Mouse (Mus musculus): ENCODE measurements at regions not wholly inside any gene's neighbourhood (a gene's known extent, or its start where the extent isn't known, plus 50 kb on each side); places are given as distances from the start of the nearest gene placed in this dataset.

- Histone ChIP-seq H3K27me3 (replicated peaks) (no peaks in the 10 kb centered on the region), H3K4me1 (replicated peaks) (no peaks in the 10 kb centered on the region), H3K36me3 (no peaks in the 10 kb centered on the region), H3K4me3 (no peak overlapping the region), H3K4me2 (no peak overlapping the region), H3K9me3 (replicated peaks) (no peaks in the 10 kb centered on the region), H3K9ac (no peak overlapping the region), H3K27ac (ENCODE audit: poor library complexity, severe bottlenecking) (no peak overlapping the region)
- ATAC-seq (ENCODE audit: insufficient number of reproducible peaks, low FRiP score) = no peak
- 65% methylated on average over 10 of the region's 10 CpGs for WGBS
Observed at GRCm38 (mm10) chr10:25857954-25858616, 220.0 kb upstream of the Gm9767 start.

GRCm38 (mm10) chr10:25844348-25844747, 233.7 kb upstream of the Gm9767 start:
- Histone ChIP-seq H3K4me3 (no peak overlapping the region), H3K27ac (ENCODE audit: poor library complexity, severe bottlenecking) (no peak overlapping the region), H3K9me3 (replicated peaks) (no peaks in the 10 kb centered on the region), H3K9ac (no peak overlapping the region), H3K36me3 (no peaks in the 10 kb centered on the region), H3K27me3 (replicated peaks) (no peaks in the 10 kb centered on the region), H3K4me2 (no peak overlapping the region), H3K4me1 (replicated peaks) (no peaks in the 10 kb centered on the region)
- no peak for ATAC-seq (ENCODE audit: insufficient number of reproducible peaks, low FRiP score)

- Histone ChIP-seq H3K9ac (no peak overlapping the region), H3K27me3 (replicated peaks) (no peaks in the 10 kb centered on the region), H3K4me3 (no peak overlapping the region), H3K4me1 (replicated peaks) (no peaks in the 10 kb centered on the region), H3K27ac (ENCODE audit: poor library complexity, severe bottlenecking) (no peak overlapping the region), H3K4me2 (no peak overlapping the region), H3K36me3 (no peaks in the 10 kb centered on the region), H3K9me3 (replicated peaks) (no peaks in the 10 kb centered on the region)
- 68% methylated on average over 2 of the region's 2 CpGs for WGBS
- no peak for ATAC-seq (ENCODE audit: insufficient number of reproducible peaks, low FRiP score)
Observed at GRCm38 (mm10) chr10:25829275-25829674, 248.8 kb upstream of the Gm9767 start.

- no peak overlapping the region for H3K4me2 ChIP-seq
- H3K9ac ChIP-seq = no peak overlapping the region
- WGBS = 73% methylated on average over 3 of the region's 3 CpGs
- ATAC-seq (ENCODE audit: insufficient number of reproducible peaks, low FRiP score) = no peak
- H3K36me3 ChIP-seq = no peaks in the 10 kb centered on the region
- H3K4me1 ChIP-seq (replicated peaks) = no peaks in the 10 kb centered on the region
- H3K9me3 ChIP-seq (replicated peaks) = no peaks in the 10 kb centered on the region
- H3K27ac ChIP-seq (ENCODE audit: poor library complexity, severe bottlenecking) = no peak overlapping the region
- H3K27me3 ChIP-seq (replicated peaks) = no peaks in the 10 kb centered on the region
- H3K4me3 ChIP-seq = no peak overlapping the region
Observed at GRCm38 (mm10) chr10:25804223-25804622, 268.2 kb upstream of the Smlr1 start.

GRCm38 (mm10) chr10:25801499-25801898, 265.4 kb upstream of the Smlr1 start:
- Histone ChIP-seq H3K4me3 (no peak overlapping the region), H3K9ac (no peak overlapping the region), H3K9me3 (replicated peaks) (peaks cover 6% of the 10 kb centered on the region; the same call in 1 of the 2 replicates), H3K4me1 (replicated peaks) (no peaks in the 10 kb centered on the region), H3K27ac (ENCODE audit: poor library complexity, severe bottlenecking) (no peak overlapping the region), H3K27me3 (replicated peaks) (no peaks in the 10 kb centered on the region), H3K36me3 (no peaks in the 10 kb centered on the region), H3K4me2 (no peak overlapping the region)
- no peak for ATAC-seq (ENCODE audit: insufficient number of reproducible peaks, low FRiP score)
- 88% methylated on average over 2 of the region's 2 CpGs for WGBS

- no peak for ATAC-seq (ENCODE audit: insufficient number of reproducible peaks, low FRiP score)
- Histone ChIP-seq H3K4me1 (replicated peaks) (no peaks in the 10 kb centered on the region), H3K4me2 (no peak overlapping the region), H3K9ac (no peak overlapping the region), H3K27ac (ENCODE audit: poor library complexity, severe bottlenecking) (no peak overlapping the region), H3K27me3 (replicated peaks) (no peaks in the 10 kb centered on the region), H3K9me3 (replicated peaks) (peaks cover 6% of the 10 kb centered on the region; the same call in 1 of the 2 replicates), H3K4me3 (no peak overlapping the region), H3K36me3 (no peaks in the 10 kb centered on the region)
- WGBS = 93% methylated on average over 2 of the region's 2 CpGs
Observed at GRCm38 (mm10) chr10:25798881-25799280, 262.8 kb upstream of the Smlr1 start.

- Histone ChIP-seq H3K9me3 (replicated peaks) (no peaks in the 10 kb centered on the region), H3K4me3 (no peak overlapping the region), H3K4me2 (no peak overlapping the region), H3K9ac (no peak overlapping the region), H3K27me3 (replicated peaks) (no peaks in the 10 kb centered on the region), H3K27ac (ENCODE audit: poor library complexity, severe bottlenecking) (no peak overlapping the region), H3K4me1 (replicated peaks) (peaks cover 5% of the 10 kb centered on the region), H3K36me3 (no peaks in the 10 kb centered on the region)
- no peak for ATAC-seq (ENCODE audit: insufficient number of reproducible peaks, low FRiP score)
- WGBS = 54% methylated on average over 3 of the region's 3 CpGs
Observed at GRCm38 (mm10) chr10:25790363-25790821, 254.3 kb upstream of the Smlr1 start.

- H3K4me2 ChIP-seq = no peak overlapping the region
- H3K9ac ChIP-seq = no peak overlapping the region
- no peak overlapping the region for H3K27ac ChIP-seq (ENCODE audit: poor library complexity, severe bottlenecking)
- H3K4me3 ChIP-seq = no peak overlapping the region
- WGBS = 69% methylated on average over 6 of the region's 6 CpGs
- H3K9me3 ChIP-seq (replicated peaks) = no peaks in the 10 kb centered on the region
- H3K4me1 ChIP-seq (replicated peaks) = peaks cover 5% of the 10 kb centered on the region
- H3K27me3 ChIP-seq (replicated peaks) = no peaks in the 10 kb centered on the region
- ATAC-seq (ENCODE audit: insufficient number of reproducible peaks, low FRiP score) = no peak
- H3K36me3 ChIP-seq = no peaks in the 10 kb centered on the region
Observed at GRCm38 (mm10) chr10:25788660-25789059, 252.6 kb upstream of the Smlr1 start.

- Histone ChIP-seq H3K4me3 (no peak overlapping the region), H3K27ac (ENCODE audit: poor library complexity, severe bottlenecking) (no peak overlapping the region), H3K9ac (no peak overlapping the region), H3K9me3 (replicated peaks) (no peaks in the 10 kb centered on the region), H3K36me3 (no peaks in the 10 kb centered on the region), H3K27me3 (replicated peaks) (no peaks in the 10 kb centered on the region), H3K4me1 (replicated peaks) (peaks cover 5% of the 10 kb centered on the region), H3K4me2 (no peak overlapping the region)
- no peak for ATAC-seq (ENCODE audit: insufficient number of reproducible peaks, low FRiP score)
- 42% methylated on average over 4 of the region's 4 CpGs for WGBS
Observed at GRCm38 (mm10) chr10:25788004-25788403, 251.9 kb upstream of the Smlr1 start.

GRCm38 (mm10) chr10:25783861-25784260, 247.8 kb upstream of the Smlr1 start:
- no peak overlapping the region for H3K4me3 ChIP-seq
- H3K27me3 ChIP-seq (replicated peaks) = no peaks in the 10 kb centered on the region
- no peak for ATAC-seq (ENCODE audit: insufficient number of reproducible peaks, low FRiP score)
- H3K9ac ChIP-seq = no peak overlapping the region
- WGBS = 39% methylated on average over 3 of the region's 3 CpGs
- no peak overlapping the region for H3K4me2 ChIP-seq
- H3K9me3 ChIP-seq (replicated peaks) = peaks cover 5% of the 10 kb centered on the region
- H3K4me1 ChIP-seq (replicated peaks) = peaks cover 5% of the 10 kb centered on the region
- no peak overlapping the region for H3K27ac ChIP-seq (ENCODE audit: poor library complexity, severe bottlenecking)
- H3K36me3 ChIP-seq = no peaks in the 10 kb centered on the region

GRCm38 (mm10) chr10:25779476-25779875, 243.4 kb upstream of the Smlr1 start:
- peaks cover 5% of the 10 kb centered on the region for H3K9me3 ChIP-seq (replicated peaks)
- no peak overlapping the region for H3K9ac ChIP-seq
- no peaks in the 10 kb centered on the region for H3K4me1 ChIP-seq (replicated peaks)
- no peak for ATAC-seq (ENCODE audit: insufficient number of reproducible peaks, low FRiP score)
- no peak overlapping the region for H3K27ac ChIP-seq (ENCODE audit: poor library complexity, severe bottlenecking)
- H3K4me3 ChIP-seq = no peak overlapping the region
- no peaks in the 10 kb centered on the region for H3K36me3 ChIP-seq
- 74% methylated on average over 4 of the region's 4 CpGs for WGBS
- H3K4me2 ChIP-seq = no peak overlapping the region
- H3K27me3 ChIP-seq (replicated peaks) = no peaks in the 10 kb centered on the region

- Histone ChIP-seq H3K4me2 (no peak overlapping the region), H3K36me3 (no peaks in the 10 kb centered on the region), H3K4me1 (replicated peaks) (no peaks in the 10 kb centered on the region), H3K9ac (no peak overlapping the region), H3K27me3 (replicated peaks) (no peaks in the 10 kb centered on the region), H3K27ac (ENCODE audit: poor library complexity, severe bottlenecking) (no peak overlapping the region), H3K9me3 (replicated peaks) (peaks cover 5% of the 10 kb centered on the region), H3K4me3 (no peak overlapping the region)
- no peak for ATAC-seq (ENCODE audit: insufficient number of reproducible peaks, low FRiP score)
- 79% methylated on average over 2 of the region's 2 CpGs for WGBS
Observed at GRCm38 (mm10) chr10:25777717-25778116, 241.7 kb upstream of the Smlr1 start.

Data from heart, embryonic 12.5 days (tissue).